Mouse (Mus musculus): ENCODE measurements at regions not wholly inside any gene's neighbourhood (a gene's known extent, or its start where the extent isn't known, plus 50 kb on each side); places are given as distances from the start of the nearest gene placed in this dataset.
"Not testable (repeated sequence)": the region's sequence is repeated elsewhere in the genome, so short reads cannot be mapped to it uniquely, and the experiment has no call there.

GRCm38 (mm10) chr5:55677811-55678210 lies 1679.5 kb downstream of the Stim2 start:
- DNase-seq (ENCODE audit: extremely low spot score in 1 of 2, low spot score in 1 of 2) = not testable (repeated sequence)

GRCm38 (mm10) chr5:55691114-55691742 lies 1692.9 kb downstream of the Stim2 start:
- DNase-seq (ENCODE audit: extremely low spot score in 1 of 2, low spot score in 1 of 2) = no peak

- DNase-seq (ENCODE audit: extremely low spot score in 1 of 2, low spot score in 1 of 2) = peak; percentile 4 to 42
These were observed 1706.2 kb downstream of the Stim2 start for GRCm38 (mm10) chr5:55704512-55704911.

- no peak for DNase-seq (ENCODE audit: extremely low spot score in 1 of 2, low spot score in 1 of 2)
These were observed 1713.5 kb downstream of the Stim2 start for GRCm38 (mm10) chr5:55711786-55712185.

- DNase-seq (ENCODE audit: extremely low spot score in 1 of 2, low spot score in 1 of 2) = no peak
These were observed 1736.8 kb downstream of the Stim2 start for GRCm38 (mm10) chr5:55735143-55735542.

GRCm38 (mm10) chr5:55761777-55762176 lies 1763.5 kb downstream of the Stim2 start:
- no peak for DNase-seq (ENCODE audit: extremely low spot score in 1 of 2, low spot score in 1 of 2)

- DNase-seq (ENCODE audit: extremely low spot score in 1 of 2, low spot score in 1 of 2) = no peak
These were observed 1793.7 kb downstream of the Stim2 start for GRCm38 (mm10) chr5:55791755-55792629.

- DNase-seq (ENCODE audit: extremely low spot score in 1 of 2, low spot score in 1 of 2) = no peak
These were observed 1794.4 kb downstream of the Stim2 start for GRCm38 (mm10) chr5:55792717-55793116.

All from frontal cortex, adult 2 months (tissue).